Mouse (Mus musculus): ENCODE results near the gene Cds1. TPM values are rescaled to one million over a fixed set of nuclear protein-coding genes. Genes with fewer than 3 reads are reported as not detected.

The Cds1 gene
- polyA plus RNA-seq (2016; fragmentation: Nextera tagmentation; extraction: Ambion mirVana), result 2.5 and 3.0 TPM in 2 replicates

- Histone ChIP-seq H3K4me1 (no peaks in the 10 kb centered on the region), H3K36me3 (no peaks in the 10 kb centered on the region), H3K27me3 (peaks cover 54% of the 10 kb centered on the region), H3K4me3 (peak within 1 kb of the TSS; percentile 72), H3K9ac (peak within 1 kb of the TSS; percentile 66), H3K27ac (no peak within 1 kb of the TSS), H3K4me2 (replicated peaks) (peak within 1 kb of the TSS; percentile 99), H3K9me3 (no peaks in the 10 kb centered on the region)
- WGBS, result under 1% methylated on average over 91 of the region's 91 CpGs
- peak; percentile 76 for ATAC-seq (ENCODE audit: insufficient number of reproducible peaks, insufficient read depth, low FRiP score, low TSS enrichment)
These were observed at the start of gene Cds1 for GRCm38 (mm10) chr5:101764554-101765347. Gene Cds1 (plus strand): TSS chr5:101765130.

GRCm38 (mm10) chr5:101724216-101724615 is 40.7 kb upstream of the Cds1 start:
- H3K9me3 ChIP-seq, result no peaks in the 10 kb centered on the region
- H3K4me1 ChIP-seq, result peaks cover 7% of the 10 kb centered on the region
- no peaks in the 10 kb centered on the region for H3K27me3 ChIP-seq
- H3K4me2 ChIP-seq (replicated peaks), result no peak overlapping the region
- no peak overlapping the region for H3K27ac ChIP-seq
- no peaks in the 10 kb centered on the region for H3K36me3 ChIP-seq
- WGBS, result 83% methylated on average over 9 of the region's 9 CpGs
- no peak overlapping the region for H3K9ac ChIP-seq
- H3K4me3 ChIP-seq, result no peak overlapping the region
- no peak for ATAC-seq (ENCODE audit: insufficient number of reproducible peaks, insufficient read depth, low FRiP score, low TSS enrichment)

DNA sequence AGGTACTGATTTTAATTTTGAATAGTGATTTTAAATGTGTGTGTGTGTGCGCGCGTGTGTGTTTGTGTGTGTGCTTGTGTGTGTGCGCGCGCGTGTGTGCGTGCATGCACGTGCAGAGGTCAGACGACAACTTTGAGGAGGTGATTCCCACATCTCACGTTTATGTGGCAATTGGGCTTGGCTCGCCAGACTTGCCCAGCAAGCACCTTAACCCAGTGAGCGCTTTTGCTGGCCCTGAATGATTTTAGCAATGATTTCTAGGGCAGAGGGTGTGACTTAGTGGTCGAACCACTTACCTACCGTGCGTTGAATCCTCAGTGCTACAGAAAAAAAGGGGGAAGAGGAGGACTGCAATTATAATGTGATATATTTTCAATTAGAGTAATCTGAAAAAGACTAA is 40.2 kb upstream of the Cds1 start:
- H3K4me1 ChIP-seq, result peaks cover 7% of the 10 kb centered on the region
- 93% methylated on average over 16 of the region's 16 CpGs for WGBS
- H3K27ac ChIP-seq, result no peak overlapping the region
- no peaks in the 10 kb centered on the region for H3K36me3 ChIP-seq
- no peak for ATAC-seq (ENCODE audit: insufficient number of reproducible peaks, insufficient read depth, low FRiP score, low TSS enrichment)
- H3K9me3 ChIP-seq, result no peaks in the 10 kb centered on the region
- H3K4me2 ChIP-seq (replicated peaks), result no peak overlapping the region
- no peak overlapping the region for H3K4me3 ChIP-seq
- no peaks in the 10 kb centered on the region for H3K27me3 ChIP-seq
- H3K9ac ChIP-seq, result no peak overlapping the region

DNA sequence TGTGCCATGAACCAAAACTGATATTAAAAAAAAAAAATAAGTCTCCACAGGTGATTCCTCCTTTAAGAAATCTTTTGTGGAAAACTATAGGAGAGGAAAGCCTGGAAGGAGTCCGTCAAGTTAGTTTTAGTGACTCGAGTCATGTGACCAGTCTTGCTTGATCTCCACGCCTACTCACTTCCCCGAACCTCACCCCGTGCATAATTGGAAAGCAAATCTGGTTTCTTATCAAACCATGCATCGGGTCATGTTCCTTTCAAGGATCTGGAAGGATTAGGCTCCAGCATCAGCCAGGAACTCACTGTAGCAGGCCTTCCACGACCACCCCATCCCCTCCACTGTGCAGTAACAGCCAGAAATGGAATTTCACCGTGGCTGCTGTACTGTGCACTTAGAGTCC is 39.2 kb upstream of the Cds1 start:
- Histone ChIP-seq H3K9me3 (no peaks in the 10 kb centered on the region), H3K27me3 (no peaks in the 10 kb centered on the region), H3K4me3 (no peak overlapping the region), H3K36me3 (no peaks in the 10 kb centered on the region), H3K27ac (no peak overlapping the region), H3K4me1 (peaks cover 4% of the 10 kb centered on the region), H3K9ac (no peak overlapping the region), H3K4me2 (replicated peaks) (no peak overlapping the region)
- 73% methylated on average over 8 of the region's 8 CpGs for WGBS
- ATAC-seq (ENCODE audit: insufficient number of reproducible peaks, insufficient read depth, low FRiP score, low TSS enrichment), result no peak

GRCm38 (mm10) chr5:101726371-101726770 is 38.6 kb upstream of the Cds1 start:
- Histone ChIP-seq H3K9ac (no peak overlapping the region), H3K36me3 (no peaks in the 10 kb centered on the region), H3K4me2 (replicated peaks) (no peak overlapping the region), H3K4me1 (no peaks in the 10 kb centered on the region), H3K4me3 (no peak overlapping the region), H3K27me3 (no peaks in the 10 kb centered on the region), H3K9me3 (no peaks in the 10 kb centered on the region), H3K27ac (no peak overlapping the region)
- no peak for ATAC-seq (ENCODE audit: insufficient number of reproducible peaks, insufficient read depth, low FRiP score, low TSS enrichment)
- 78% methylated on average over 6 of the region's 6 CpGs for WGBS

GRCm38 (mm10) chr5:101728304-101728905 is 36.5 kb upstream of the Cds1 start:
- H3K27ac ChIP-seq, result no peak overlapping the region
- no peak for ATAC-seq (ENCODE audit: insufficient number of reproducible peaks, insufficient read depth, low FRiP score, low TSS enrichment)
- no peak overlapping the region for H3K4me2 ChIP-seq (replicated peaks)
- no peaks in the 10 kb centered on the region for H3K27me3 ChIP-seq
- H3K9ac ChIP-seq, result no peak overlapping the region
- 74% methylated on average over 8 of the region's 8 CpGs for WGBS
- no peak overlapping the region for H3K4me3 ChIP-seq
- H3K9me3 ChIP-seq, result no peaks in the 10 kb centered on the region
- H3K36me3 ChIP-seq, result no peaks in the 10 kb centered on the region
- no peaks in the 10 kb centered on the region for H3K4me1 ChIP-seq

DNA sequence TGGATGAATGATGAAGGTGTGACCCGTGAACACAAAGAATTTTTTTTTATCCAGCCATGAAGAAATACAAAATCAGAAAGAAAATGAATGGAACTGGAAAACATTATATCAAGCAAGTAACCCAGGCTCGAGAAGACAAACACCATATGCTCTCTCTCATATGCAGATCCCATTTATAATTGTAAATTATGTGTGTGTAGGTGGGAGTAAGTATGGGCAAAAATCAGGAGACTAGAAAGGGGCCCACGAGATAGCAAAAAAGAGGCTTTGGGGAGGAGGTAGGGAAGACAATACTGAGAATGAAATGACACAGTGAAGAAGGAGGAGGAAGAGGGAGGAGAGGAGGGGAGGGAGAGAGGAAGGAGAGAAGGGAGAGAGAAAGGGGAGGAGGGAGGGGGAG is 27.6 kb upstream of the Cds1 start:
- H3K9me3 ChIP-seq, result no peaks in the 10 kb centered on the region
- no peak for ATAC-seq (ENCODE audit: insufficient number of reproducible peaks, insufficient read depth, low FRiP score, low TSS enrichment)
- no peak overlapping the region for H3K27ac ChIP-seq
- H3K9ac ChIP-seq, result no peak overlapping the region
- H3K4me1 ChIP-seq, result no peaks in the 10 kb centered on the region
- no peaks in the 10 kb centered on the region for H3K27me3 ChIP-seq
- no peaks in the 10 kb centered on the region for H3K36me3 ChIP-seq
- H3K4me2 ChIP-seq (replicated peaks), result no peak overlapping the region
- H3K4me3 ChIP-seq, result no peak overlapping the region
- 83% methylated on average over 3 of the region's 3 CpGs for WGBS

- no peaks in the 10 kb centered on the region for H3K9me3 ChIP-seq
- H3K4me3 ChIP-seq, result no peak overlapping the region
- no peak overlapping the region for H3K27ac ChIP-seq
- H3K9ac ChIP-seq, result no peak overlapping the region
- H3K27me3 ChIP-seq, result no peaks in the 10 kb centered on the region
- no peak for ATAC-seq (ENCODE audit: insufficient number of reproducible peaks, insufficient read depth, low FRiP score, low TSS enrichment)
- WGBS, result 63% methylated on average over 16 of the region's 16 CpGs
- no peaks in the 10 kb centered on the region for H3K36me3 ChIP-seq
- no peaks in the 10 kb centered on the region for H3K4me1 ChIP-seq
- H3K4me2 ChIP-seq (replicated peaks), result no peak overlapping the region
These were observed 24.3 kb upstream of the Cds1 start for GRCm38 (mm10) chr5:101740471-101741223.

GRCm38 (mm10) chr5:101741224-101741591 is 23.7 kb upstream of the Cds1 start:
- Histone ChIP-seq H3K9ac (no peak overlapping the region), H3K36me3 (no peaks in the 10 kb centered on the region), H3K27ac (0 out of 2 replicates have a peak overlapping the region, but pooled peaks have one; percentile 36), H3K4me2 (replicated peaks) (no peak overlapping the region), H3K9me3 (no peaks in the 10 kb centered on the region), H3K4me1 (no peaks in the 10 kb centered on the region), H3K27me3 (no peaks in the 10 kb centered on the region), H3K4me3 (no peak overlapping the region)
- 80% methylated on average over 4 of the region's 4 CpGs for WGBS
- ATAC-seq (ENCODE audit: insufficient number of reproducible peaks, insufficient read depth, low FRiP score, low TSS enrichment), result no peak

DNA sequence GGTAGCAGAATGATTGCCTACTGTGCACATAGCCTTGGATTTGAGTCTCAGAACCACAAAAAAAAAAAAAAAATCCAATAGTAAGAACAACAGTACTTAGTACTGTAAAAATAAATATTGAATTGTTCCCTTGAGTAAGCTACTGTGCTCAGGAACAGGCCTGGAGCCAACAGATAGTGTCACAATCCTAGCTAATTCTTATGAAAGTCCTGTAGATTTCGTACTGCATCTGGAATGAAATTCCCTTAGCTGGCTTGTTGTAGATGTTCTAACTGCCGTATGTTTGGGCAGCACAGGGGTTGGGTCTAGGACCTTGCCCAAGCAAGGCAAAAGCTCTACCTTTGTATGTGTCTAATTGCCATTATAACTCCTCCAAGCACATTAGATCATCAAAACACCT is 22.9 kb upstream of the Cds1 start:
- H3K4me2 ChIP-seq (replicated peaks), result no peak overlapping the region
- H3K27me3 ChIP-seq, result no peaks in the 10 kb centered on the region
- no peak overlapping the region for H3K4me3 ChIP-seq
- H3K9ac ChIP-seq, result no peak overlapping the region
- WGBS, result 90% methylated on average over 2 of the region's 2 CpGs
- H3K27ac ChIP-seq, result no peak overlapping the region
- H3K4me1 ChIP-seq, result no peaks in the 10 kb centered on the region
- ATAC-seq (ENCODE audit: insufficient number of reproducible peaks, insufficient read depth, low FRiP score, low TSS enrichment), result no peak
- no peaks in the 10 kb centered on the region for H3K36me3 ChIP-seq
- H3K9me3 ChIP-seq, result no peaks in the 10 kb centered on the region

- Histone ChIP-seq H3K9ac (no peak overlapping the region), H3K27ac (no peak overlapping the region), H3K27me3 (no peaks in the 10 kb centered on the region), H3K4me2 (replicated peaks) (no peak overlapping the region), H3K9me3 (no peaks in the 10 kb centered on the region), H3K4me3 (no peak overlapping the region), H3K4me1 (no peaks in the 10 kb centered on the region), H3K36me3 (no peaks in the 10 kb centered on the region)
- WGBS, result 84% methylated on average over 8 of the region's 8 CpGs
- no peak for ATAC-seq (ENCODE audit: insufficient number of reproducible peaks, insufficient read depth, low FRiP score, low TSS enrichment)
These were observed 22.5 kb upstream of the Cds1 start for GRCm38 (mm10) chr5:101742425-101742824.

GRCm38 (mm10) chr5:101744886-101745285 is 20.0 kb upstream of the Cds1 start:
- no peak overlapping the region for H3K9ac ChIP-seq
- 75% methylated on average over 6 of the region's 6 CpGs for WGBS
- no peaks in the 10 kb centered on the region for H3K36me3 ChIP-seq
- no peaks in the 10 kb centered on the region for H3K4me1 ChIP-seq
- no peaks in the 10 kb centered on the region for H3K9me3 ChIP-seq
- H3K27me3 ChIP-seq, result no peaks in the 10 kb centered on the region
- H3K27ac ChIP-seq, result no peak overlapping the region
- H3K4me2 ChIP-seq (replicated peaks), result no peak overlapping the region
- H3K4me3 ChIP-seq, result no peak overlapping the region
- no peak for ATAC-seq (ENCODE audit: insufficient number of reproducible peaks, insufficient read depth, low FRiP score, low TSS enrichment)
